Mouse (Mus musculus): Measurements from ENCODE around the gene Rbm17. TPM values are rescaled to one million over a fixed set of nuclear protein-coding genes. Genes with fewer than 3 reads are reported as not detected.

Gene Rbm17
- polyA plus RNA-seq, 1 experiment from 2014 or later, result 146 TPM

- Histone ChIP-seq H3K9ac (replicated peaks; ENCODE audit: low read depth, low read length) (peak within 1 kb of the TSS; percentile 68), H3K36me3 (ENCODE audit: control insufficient read depth, insufficient read depth) (no peaks in the 10 kb centered on the region), H3K27ac (ENCODE audit: low read length) (no peak within 1 kb of the TSS), H3K4me3 (replicated peaks; ENCODE audit: low read length) (peak within 1 kb of the TSS; percentile 74), H3K9me3 (ENCODE audit: control insufficient read depth, low read length) (no peaks in the 10 kb centered on the region), H3K4me2 (ENCODE audit: low read length) (peak within 1 kb of the TSS; percentile 100), H3K27me3 (replicated peaks; ENCODE audit: control insufficient read depth, insufficient read depth, low read length) (peaks cover 12% of the 10 kb centered on the region), H3K4me1 (replicated peaks; ENCODE audit: control insufficient read depth, insufficient read depth, low read length) (peaks cover 12% of the 10 kb centered on the region)
- ATAC-seq, result peak; percentile 88
- 2% methylated on average over 66 of the region's 67 CpGs for WGBS
Measured at GRCm38 (mm10) chr2:11553471-11554400, 50.2 kb downstream of the Rbm17 start, which contains the start of gene Pfkfb3. Pfkfb3 (minus strand) TSS chr2:11554077.

DNA sequence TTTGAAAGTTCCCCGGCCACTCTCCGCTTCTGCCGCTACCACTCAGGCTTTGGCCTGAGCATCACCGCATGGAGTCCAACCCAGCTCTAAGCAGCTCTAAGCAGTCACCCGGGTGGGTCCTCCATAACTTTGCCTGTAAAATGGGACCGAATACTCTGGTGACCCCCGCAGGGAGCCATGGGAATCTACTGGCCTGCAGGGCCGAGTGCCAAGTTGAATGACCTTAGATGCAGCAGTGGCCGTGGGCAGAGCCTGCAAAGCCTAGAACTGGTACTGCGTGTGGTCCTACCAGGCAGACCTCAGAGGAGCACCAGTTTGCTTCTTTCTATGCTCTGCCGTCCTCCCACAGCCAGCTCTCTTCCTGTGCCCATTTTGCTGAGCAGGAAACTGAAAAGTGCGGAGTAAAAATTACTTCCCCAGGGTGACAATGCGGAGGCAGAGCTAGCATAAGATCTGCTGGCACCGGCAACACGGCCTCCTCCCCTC, 50.9 kb downstream of the Rbm17 start:
- H3K9me3 ChIP-seq (ENCODE audit: control insufficient read depth, low read length), result no peaks in the 10 kb centered on the region
- H3K36me3 ChIP-seq (ENCODE audit: control insufficient read depth, insufficient read depth), result no peaks in the 10 kb centered on the region
- peak overlapping the region; percentile 68 for H3K9ac ChIP-seq (replicated peaks; ENCODE audit: low read depth, low read length)
- H3K4me1 ChIP-seq (replicated peaks; ENCODE audit: control insufficient read depth, insufficient read depth, low read length), result peaks cover 12% of the 10 kb centered on the region
- H3K4me3 ChIP-seq (replicated peaks; ENCODE audit: low read length), result peak overlapping the region; percentile 74
- ATAC-seq, result peak; percentile 36
- H3K27me3 ChIP-seq (replicated peaks; ENCODE audit: control insufficient read depth, insufficient read depth, low read length), result peaks cover 12% of the 10 kb centered on the region
- WGBS, result 6% methylated on average over 15 of the region's 15 CpGs
- no peak overlapping the region for H3K27ac ChIP-seq (ENCODE audit: low read length)
- peak overlapping the region; percentile 100 for H3K4me2 ChIP-seq (ENCODE audit: low read length)

- 11% methylated on average over 9 of the region's 9 CpGs for WGBS
- Histone ChIP-seq H3K27ac (ENCODE audit: low read length) (no peak overlapping the region), H3K4me2 (ENCODE audit: low read length) (no peak overlapping the region), H3K4me3 (replicated peaks; ENCODE audit: low read length) (no peak overlapping the region), H3K9me3 (ENCODE audit: control insufficient read depth, low read length) (no peaks in the 10 kb centered on the region), H3K27me3 (replicated peaks; ENCODE audit: control insufficient read depth, insufficient read depth, low read length) (peaks cover 12% of the 10 kb centered on the region), H3K4me1 (replicated peaks; ENCODE audit: control insufficient read depth, insufficient read depth, low read length) (peaks cover 12% of the 10 kb centered on the region), H3K9ac (replicated peaks; ENCODE audit: low read depth, low read length) (no peak overlapping the region), H3K36me3 (ENCODE audit: control insufficient read depth, insufficient read depth) (no peaks in the 10 kb centered on the region)
- no peak for ATAC-seq
Measured at GRCm38 (mm10) chr2:11552297-11552821, 51.6 kb downstream of the Rbm17 start.

DNA sequence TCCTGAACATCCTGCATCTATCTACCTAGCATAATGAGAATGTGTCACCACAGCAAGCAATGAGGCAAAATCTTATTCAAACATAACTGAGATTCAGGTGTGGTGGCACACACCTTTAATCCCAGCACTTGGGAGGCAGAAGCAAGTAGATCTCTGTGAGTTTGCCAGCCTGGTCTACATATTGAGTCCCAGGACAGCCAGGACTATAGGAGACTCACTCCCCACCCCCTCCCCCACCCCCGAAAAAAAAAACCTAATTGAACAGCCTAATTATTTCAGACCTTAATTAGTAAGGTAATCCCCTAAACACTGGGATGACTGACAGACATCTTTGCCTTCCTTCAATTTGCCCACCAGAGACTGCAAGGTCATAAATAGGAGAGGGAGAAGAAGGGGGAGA, 52.2 kb downstream of the Rbm17 start:
- Histone ChIP-seq H3K4me2 (ENCODE audit: low read length) (no peak overlapping the region), H3K27me3 (replicated peaks; ENCODE audit: control insufficient read depth, insufficient read depth, low read length) (peaks cover 12% of the 10 kb centered on the region), H3K36me3 (ENCODE audit: control insufficient read depth, insufficient read depth) (no peaks in the 10 kb centered on the region), H3K27ac (ENCODE audit: low read length) (no peak overlapping the region), H3K4me3 (replicated peaks; ENCODE audit: low read length) (no peak overlapping the region), H3K9ac (replicated peaks; ENCODE audit: low read depth, low read length) (no peak overlapping the region), H3K9me3 (ENCODE audit: control insufficient read depth, low read length) (no peaks in the 10 kb centered on the region), H3K4me1 (replicated peaks; ENCODE audit: control insufficient read depth, insufficient read depth, low read length) (peaks cover 12% of the 10 kb centered on the region)
- 10% methylated on average over 1 of the region's 1 CpGs for WGBS
- no peak for ATAC-seq

DNA sequence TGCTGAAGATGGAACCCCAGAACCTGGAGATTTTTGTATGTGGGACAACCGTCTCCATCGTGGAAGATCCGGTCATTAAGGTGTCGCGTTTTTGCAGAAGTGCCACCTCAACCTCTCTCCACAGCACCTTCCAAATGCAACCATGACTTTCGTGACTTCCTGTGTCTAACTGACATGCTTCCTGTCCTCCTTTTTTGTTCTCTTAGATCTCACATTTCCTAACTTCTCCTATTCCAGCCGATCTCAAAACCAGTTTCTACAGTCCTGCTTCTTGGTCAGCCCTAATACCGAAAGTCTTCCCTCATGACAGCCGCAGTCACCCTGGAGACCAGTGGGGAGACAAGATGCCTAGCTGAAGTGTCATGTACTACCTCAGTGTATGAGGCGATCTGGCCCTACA, 55.4 kb downstream of the Rbm17 start:
- no peak for ATAC-seq
- 91% methylated on average over 10 of the region's 10 CpGs for WGBS

DNA sequence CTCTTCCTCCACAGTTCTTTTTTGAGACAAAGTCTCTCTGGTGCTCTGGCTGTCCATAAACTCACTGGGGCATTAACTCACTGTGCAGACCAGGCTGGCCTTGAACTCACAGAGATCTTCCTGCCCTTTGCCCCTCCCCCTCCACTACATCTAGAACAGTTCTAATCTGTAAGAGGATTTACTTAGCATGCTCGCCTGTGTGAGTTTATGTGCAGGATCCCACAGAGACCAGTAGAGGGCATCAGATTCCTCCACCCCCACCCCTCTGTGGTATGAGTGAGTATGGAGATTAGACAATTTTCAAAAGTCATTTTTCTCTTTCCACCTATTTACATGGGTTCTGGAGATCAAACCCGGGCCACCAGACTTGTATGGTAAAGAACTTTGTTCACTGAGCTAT, 56.3 kb downstream of the Rbm17 start:
- H3K9ac ChIP-seq (replicated peaks; ENCODE audit: low read depth, low read length), result no peak overlapping the region
- no peak overlapping the region for H3K4me3 ChIP-seq (replicated peaks; ENCODE audit: low read length)
- H3K9me3 ChIP-seq (ENCODE audit: control insufficient read depth, low read length), result no peaks in the 10 kb centered on the region
- H3K27ac ChIP-seq (ENCODE audit: low read length), result no peak overlapping the region
- no peaks in the 10 kb centered on the region; the same call in 1 of the 2 replicates for H3K27me3 ChIP-seq (replicated peaks; ENCODE audit: control insufficient read depth, insufficient read depth, low read length)
- no peak overlapping the region for H3K4me2 ChIP-seq (ENCODE audit: low read length)
- no peaks in the 10 kb centered on the region for H3K36me3 ChIP-seq (ENCODE audit: control insufficient read depth, insufficient read depth)
- no peak for ATAC-seq
- H3K4me1 ChIP-seq (replicated peaks; ENCODE audit: control insufficient read depth, insufficient read depth, low read length), result no peaks in the 10 kb centered on the region
- 62% methylated on average over 2 of the region's 2 CpGs for WGBS

More for the DNA sequence above, 55.4 kb downstream of the Rbm17 start:
- peaks cover 5% of the 10 kb centered on the region for H3K27me3 ChIP-seq (replicated peaks; ENCODE audit: control insufficient read depth, insufficient read depth, low read length)
- H3K36me3 ChIP-seq (ENCODE audit: control insufficient read depth, insufficient read depth), result no peaks in the 10 kb centered on the region
- H3K9ac ChIP-seq (replicated peaks; ENCODE audit: low read depth, low read length), result no peak overlapping the region
- H3K4me2 ChIP-seq (ENCODE audit: low read length), result no peak overlapping the region
- H3K4me3 ChIP-seq (replicated peaks; ENCODE audit: low read length), result no peak overlapping the region
- peaks cover 7% of the 10 kb centered on the region for H3K4me1 ChIP-seq (replicated peaks; ENCODE audit: control insufficient read depth, insufficient read depth, low read length)
- no peak overlapping the region for H3K27ac ChIP-seq (ENCODE audit: low read length)
- H3K9me3 ChIP-seq (ENCODE audit: control insufficient read depth, low read length), result no peaks in the 10 kb centered on the region

- H3K4me1 ChIP-seq (replicated peaks; ENCODE audit: control insufficient read depth, insufficient read depth, low read length), result no peaks in the 10 kb centered on the region
- H3K9me3 ChIP-seq (ENCODE audit: control insufficient read depth, low read length), result no peaks in the 10 kb centered on the region
- ATAC-seq, result no peak
- H3K4me2 ChIP-seq (ENCODE audit: low read length), result no peak overlapping the region
- no peaks in the 10 kb centered on the region for H3K27me3 ChIP-seq (replicated peaks; ENCODE audit: control insufficient read depth, insufficient read depth, low read length)
- H3K9ac ChIP-seq (replicated peaks; ENCODE audit: low read depth, low read length), result no peak overlapping the region
- 85% methylated on average over 8 of the region's 8 CpGs for WGBS
- H3K36me3 ChIP-seq (ENCODE audit: control insufficient read depth, insufficient read depth), result no peaks in the 10 kb centered on the region
- no peak overlapping the region for H3K4me3 ChIP-seq (replicated peaks; ENCODE audit: low read length)
- H3K27ac ChIP-seq (ENCODE audit: low read length), result no peak overlapping the region
Measured at GRCm38 (mm10) chr2:11546091-11546490, 57.9 kb downstream of the Rbm17 start.

DNA sequence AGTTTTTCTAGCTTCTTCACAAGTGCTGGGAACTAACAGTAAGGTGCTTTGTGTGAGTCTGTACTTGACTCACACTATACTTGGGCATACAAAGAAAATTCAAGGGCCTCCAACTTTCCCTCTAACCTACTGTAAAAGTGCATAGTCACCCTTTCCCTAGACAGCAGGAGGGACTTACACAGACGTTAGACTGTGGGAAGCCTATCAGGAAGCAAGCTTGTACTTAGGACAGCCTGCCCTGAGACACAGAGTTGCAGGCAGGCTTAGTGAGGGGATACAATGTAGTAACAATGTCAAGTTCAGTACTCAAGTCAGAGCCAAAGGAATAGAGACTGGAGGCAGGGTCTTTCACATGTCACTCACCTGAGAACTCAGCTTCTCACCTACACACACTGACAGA, 58.6 kb downstream of the Rbm17 start:
- Histone ChIP-seq H3K27ac (ENCODE audit: low read length) (no peak overlapping the region), H3K4me2 (ENCODE audit: low read length) (no peak overlapping the region), H3K36me3 (ENCODE audit: control insufficient read depth, insufficient read depth) (no peaks in the 10 kb centered on the region), H3K27me3 (replicated peaks; ENCODE audit: control insufficient read depth, insufficient read depth, low read length) (no peaks in the 10 kb centered on the region), H3K9ac (replicated peaks; ENCODE audit: low read depth, low read length) (no peak overlapping the region), H3K4me3 (replicated peaks; ENCODE audit: low read length) (no peak overlapping the region), H3K9me3 (ENCODE audit: control insufficient read depth, low read length) (no peaks in the 10 kb centered on the region), H3K4me1 (replicated peaks; ENCODE audit: control insufficient read depth, insufficient read depth, low read length) (no peaks in the 10 kb centered on the region)
- no peak for ATAC-seq
- WGBS, result 32% methylated on average over 1 of the region's 1 CpGs

- Histone ChIP-seq H3K27me3 (replicated peaks; ENCODE audit: control insufficient read depth, insufficient read depth, low read length) (no peaks in the 10 kb centered on the region), H3K9ac (replicated peaks; ENCODE audit: low read depth, low read length) (no peak overlapping the region), H3K4me2 (ENCODE audit: low read length) (no peak overlapping the region), H3K36me3 (ENCODE audit: control insufficient read depth, insufficient read depth) (no peaks in the 10 kb centered on the region), H3K4me3 (replicated peaks; ENCODE audit: low read length) (no peak overlapping the region), H3K27ac (ENCODE audit: low read length) (no peak overlapping the region), H3K4me1 (replicated peaks; ENCODE audit: control insufficient read depth, insufficient read depth, low read length) (no peaks in the 10 kb centered on the region), H3K9me3 (ENCODE audit: control insufficient read depth, low read length) (no peaks in the 10 kb centered on the region)
- WGBS, result 76% methylated on average over 5 of the region's 5 CpGs
- ATAC-seq, result no peak
Measured at GRCm38 (mm10) chr2:11544342-11544741, 59.6 kb downstream of the Rbm17 start.

Data from forebrain, embryonic 16.5 days (tissue).